Mouse (Mus musculus): Measurements from ENCODE around the gene Lrguk. TPM values are rescaled to one million over a fixed set of nuclear protein-coding genes. Genes with fewer than 3 reads are reported as not detected.

Gene Lrguk
- polyA plus RNA-seq, 1 experiment from 2014 or later: 2.0 TPM

- WGBS: 68% methylated on average over 11 of the region's 11 CpGs
- Histone ChIP-seq H3K9me3 (ENCODE audit: control insufficient read depth, low read length) (no peaks in the 10 kb centered on the region), H3K36me3 (ENCODE audit: control insufficient read depth, insufficient read depth, low read length) (no peaks in the 10 kb centered on the region), H3K4me2 (replicated peaks; ENCODE audit: low read depth, low read length) (no peak overlapping the region), H3K9ac (ENCODE audit: low read depth, low read length) (no peak overlapping the region), H3K4me1 (ENCODE audit: control insufficient read depth, insufficient read depth, low read length) (no peaks in the 10 kb centered on the region), H3K27ac (ENCODE audit: low read depth, low read length) (no peak overlapping the region), H3K27me3 (ENCODE audit: control insufficient read depth, insufficient read depth, low read length) (no peaks in the 10 kb centered on the region), H3K4me3 (ENCODE audit: low read length) (no peak overlapping the region)
- ATAC-seq (ENCODE audit: low FRiP score, low TSS enrichment): no peak
Measured at GRCm38 (mm10) chr6:34046551-34047186, 17.4 kb downstream of the Lrguk start.

DNA sequence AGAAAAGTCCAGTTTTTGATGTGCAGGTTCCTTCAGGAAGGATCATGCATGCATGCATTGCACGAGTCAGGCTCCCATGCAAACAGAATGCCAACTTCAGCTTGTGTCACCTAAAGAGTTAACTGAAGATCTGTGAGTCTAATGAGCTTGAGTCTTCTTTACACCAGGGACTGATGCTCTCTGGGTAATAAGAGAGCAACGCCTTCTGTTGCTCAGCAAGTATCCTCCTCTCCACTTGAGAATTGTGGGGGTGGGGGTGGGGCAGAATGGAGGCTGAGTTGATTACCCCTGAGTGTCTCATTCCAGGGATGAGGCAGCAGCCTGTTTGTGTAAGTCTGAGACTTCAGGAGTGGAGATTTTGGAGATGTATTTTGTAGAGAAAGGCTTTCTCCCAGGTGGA, 20.2 kb downstream of the Lrguk start:
- no peak overlapping the region for H3K27ac ChIP-seq (ENCODE audit: low read depth, low read length)
- no peak for ATAC-seq (ENCODE audit: low FRiP score, low TSS enrichment)
- H3K4me3 ChIP-seq (ENCODE audit: low read length): no peak overlapping the region
- no peaks in the 10 kb centered on the region for H3K27me3 ChIP-seq (ENCODE audit: control insufficient read depth, insufficient read depth, low read length)
- WGBS: 68% methylated on average over 2 of the region's 2 CpGs
- no peak overlapping the region for H3K4me2 ChIP-seq (replicated peaks; ENCODE audit: low read depth, low read length)
- no peaks in the 10 kb centered on the region for H3K36me3 ChIP-seq (ENCODE audit: control insufficient read depth, insufficient read depth, low read length)
- H3K4me1 ChIP-seq (ENCODE audit: control insufficient read depth, insufficient read depth, low read length): no peaks in the 10 kb centered on the region
- no peak overlapping the region for H3K9ac ChIP-seq (ENCODE audit: low read depth, low read length)
- H3K9me3 ChIP-seq (ENCODE audit: control insufficient read depth, low read length): no peaks in the 10 kb centered on the region

- Histone ChIP-seq H3K27me3 (ENCODE audit: control insufficient read depth, insufficient read depth, low read length) (no peaks in the 10 kb centered on the region), H3K27ac (ENCODE audit: low read depth, low read length) (no peak overlapping the region), H3K36me3 (ENCODE audit: control insufficient read depth, insufficient read depth, low read length) (no peaks in the 10 kb centered on the region), H3K9me3 (ENCODE audit: control insufficient read depth, low read length) (no peaks in the 10 kb centered on the region), H3K4me1 (ENCODE audit: control insufficient read depth, insufficient read depth, low read length) (no peaks in the 10 kb centered on the region), H3K4me3 (ENCODE audit: low read length) (no peak overlapping the region), H3K4me2 (replicated peaks; ENCODE audit: low read depth, low read length) (no peak overlapping the region), H3K9ac (ENCODE audit: low read depth, low read length) (no peak overlapping the region)
- ATAC-seq (ENCODE audit: low FRiP score, low TSS enrichment): no peak
- 88% methylated on average over 6 of the region's 6 CpGs for WGBS
Measured at GRCm38 (mm10) chr6:34059741-34060140, 30.5 kb downstream of the Lrguk start.

- no peak overlapping the region for H3K27ac ChIP-seq (ENCODE audit: low read depth, low read length)
- no peaks in the 10 kb centered on the region for H3K9me3 ChIP-seq (ENCODE audit: control insufficient read depth, low read length)
- 90% methylated on average over 7 of the region's 7 CpGs for WGBS
- H3K4me3 ChIP-seq (ENCODE audit: low read length): no peak overlapping the region
- no peaks in the 10 kb centered on the region for H3K4me1 ChIP-seq (ENCODE audit: control insufficient read depth, insufficient read depth, low read length)
- H3K4me2 ChIP-seq (replicated peaks; ENCODE audit: low read depth, low read length): no peak overlapping the region
- H3K36me3 ChIP-seq (ENCODE audit: control insufficient read depth, insufficient read depth, low read length): no peaks in the 10 kb centered on the region
- no peak overlapping the region for H3K9ac ChIP-seq (ENCODE audit: low read depth, low read length)
- no peaks in the 10 kb centered on the region for H3K27me3 ChIP-seq (ENCODE audit: control insufficient read depth, insufficient read depth, low read length)
- ATAC-seq (ENCODE audit: low FRiP score, low TSS enrichment): no peak
Measured at GRCm38 (mm10) chr6:34066790-34067189, 37.5 kb downstream of the Lrguk start.

GRCm38 (mm10) chr6:34067271-34067670, 38.0 kb downstream of the Lrguk start:
- H3K9ac ChIP-seq (ENCODE audit: low read depth, low read length): no peak overlapping the region
- H3K9me3 ChIP-seq (ENCODE audit: control insufficient read depth, low read length): no peaks in the 10 kb centered on the region
- H3K27ac ChIP-seq (ENCODE audit: low read depth, low read length): no peak overlapping the region

DNA sequence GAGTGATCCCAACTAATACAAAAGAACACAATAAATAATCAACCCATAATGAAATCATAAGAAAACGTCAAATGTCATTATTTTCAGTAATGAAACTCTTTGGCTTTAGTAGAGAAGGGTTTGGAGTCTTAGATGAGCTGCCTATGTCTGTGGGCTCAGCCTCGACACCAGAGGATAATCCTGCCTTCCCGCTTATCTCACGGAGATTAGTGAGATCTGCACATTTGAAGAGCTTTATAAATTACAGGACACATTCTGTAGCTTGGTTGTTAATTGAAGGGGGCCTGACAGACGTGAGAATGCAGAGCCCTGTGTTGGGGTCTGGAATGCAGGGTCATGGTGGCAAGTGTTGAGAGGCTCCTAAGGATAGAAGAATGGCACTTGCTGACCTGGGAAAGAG, 42.7 kb downstream of the Lrguk start:
- no peak overlapping the region for H3K27ac ChIP-seq (ENCODE audit: low read depth, low read length)
- no peaks in the 10 kb centered on the region for H3K9me3 ChIP-seq (ENCODE audit: control insufficient read depth, low read length)
- H3K9ac ChIP-seq (ENCODE audit: low read depth, low read length): no peak overlapping the region
- H3K4me3 ChIP-seq (ENCODE audit: low read length): no peak overlapping the region
- no peaks in the 10 kb centered on the region for H3K4me1 ChIP-seq (ENCODE audit: control insufficient read depth, insufficient read depth, low read length)
- no peak overlapping the region for H3K4me2 ChIP-seq (replicated peaks; ENCODE audit: low read depth, low read length)
- 68% methylated on average over 5 of the region's 5 CpGs for WGBS
- ATAC-seq (ENCODE audit: low FRiP score, low TSS enrichment): no peak
- no peaks in the 10 kb centered on the region for H3K36me3 ChIP-seq (ENCODE audit: control insufficient read depth, insufficient read depth, low read length)
- H3K27me3 ChIP-seq (ENCODE audit: control insufficient read depth, insufficient read depth, low read length): no peaks in the 10 kb centered on the region

More at GRCm38 (mm10) chr6:34067271-34067670, 38.0 kb downstream of the Lrguk start:
- Histone ChIP-seq H3K4me3 (ENCODE audit: low read length) (no peak overlapping the region), H3K36me3 (ENCODE audit: control insufficient read depth, insufficient read depth, low read length) (no peaks in the 10 kb centered on the region), H3K27me3 (ENCODE audit: control insufficient read depth, insufficient read depth, low read length) (no peaks in the 10 kb centered on the region), H3K4me2 (replicated peaks; ENCODE audit: low read depth, low read length) (no peak overlapping the region), H3K4me1 (ENCODE audit: control insufficient read depth, insufficient read depth, low read length) (no peaks in the 10 kb centered on the region)
- ATAC-seq (ENCODE audit: low FRiP score, low TSS enrichment): no peak
- WGBS: 94% methylated on average over 8 of the region's 8 CpGs

DNA sequence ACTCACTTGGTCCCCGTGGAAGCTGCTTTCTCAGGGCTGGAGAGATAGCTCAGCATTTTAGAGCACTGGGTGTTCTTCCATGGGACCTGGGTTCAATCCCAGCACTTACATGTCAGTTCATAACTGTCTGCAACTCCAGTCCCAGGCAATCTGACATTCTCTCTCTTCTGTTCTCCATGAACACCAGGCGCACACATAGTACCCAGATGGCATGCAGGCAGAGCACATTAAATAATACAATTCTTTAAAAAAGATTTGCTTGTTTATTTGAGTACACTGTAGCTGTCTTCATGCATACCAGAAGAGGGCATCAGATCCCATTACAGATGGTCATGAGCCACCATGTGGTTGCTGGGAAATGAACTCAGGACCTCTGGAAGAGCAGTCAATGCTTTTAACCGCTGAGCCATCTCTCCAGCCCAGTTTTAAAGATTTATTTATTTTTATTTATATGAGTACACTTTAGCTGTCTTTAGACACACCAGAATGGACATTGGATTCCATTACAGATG, 44.7 kb downstream of the Lrguk start:
- Histone ChIP-seq H3K27ac (ENCODE audit: low read depth, low read length) (no peak overlapping the region), H3K4me3 (ENCODE audit: low read length) (no peak overlapping the region), H3K27me3 (ENCODE audit: control insufficient read depth, insufficient read depth, low read length) (no peaks in the 10 kb centered on the region), H3K9me3 (ENCODE audit: control insufficient read depth, low read length) (no peaks in the 10 kb centered on the region), H3K36me3 (ENCODE audit: control insufficient read depth, insufficient read depth, low read length) (no peaks in the 10 kb centered on the region), H3K9ac (ENCODE audit: low read depth, low read length) (no peak overlapping the region), H3K4me2 (replicated peaks; ENCODE audit: low read depth, low read length) (no peak overlapping the region), H3K4me1 (ENCODE audit: control insufficient read depth, insufficient read depth, low read length) (no peaks in the 10 kb centered on the region)
- WGBS: 86% methylated on average over 3 of the region's 3 CpGs
- no peak for ATAC-seq (ENCODE audit: low FRiP score, low TSS enrichment)

DNA sequence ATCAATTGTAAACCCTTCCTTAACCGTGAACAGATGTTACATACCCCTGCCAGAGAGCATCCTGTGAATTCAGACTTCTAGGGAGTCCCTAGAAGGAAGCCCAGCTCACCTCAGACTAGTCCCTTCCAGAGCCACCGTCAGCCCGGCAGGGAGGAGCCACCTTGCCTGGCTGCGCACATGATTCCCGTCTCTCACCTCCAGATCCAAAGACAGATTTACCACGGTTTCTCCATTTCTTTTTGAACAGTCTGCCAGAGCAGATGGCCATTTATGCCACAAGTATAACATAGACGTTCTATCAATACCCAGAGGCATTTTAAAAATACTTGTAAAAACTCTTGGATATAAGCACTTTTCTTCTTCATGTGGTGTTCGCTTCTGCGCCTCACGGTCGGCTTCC, 46.3 kb downstream of the Lrguk start:
- Histone ChIP-seq H3K27ac (ENCODE audit: low read depth, low read length) (no peak overlapping the region), H3K4me2 (replicated peaks; ENCODE audit: low read depth, low read length) (no peak overlapping the region), H3K4me3 (ENCODE audit: low read length) (no peak overlapping the region), H3K27me3 (ENCODE audit: control insufficient read depth, insufficient read depth, low read length) (no peaks in the 10 kb centered on the region), H3K36me3 (ENCODE audit: control insufficient read depth, insufficient read depth, low read length) (no peaks in the 10 kb centered on the region), H3K4me1 (ENCODE audit: control insufficient read depth, insufficient read depth, low read length) (no peaks in the 10 kb centered on the region), H3K9ac (ENCODE audit: low read depth, low read length) (no peak overlapping the region), H3K9me3 (ENCODE audit: control insufficient read depth, low read length) (no peaks in the 10 kb centered on the region)
- 84% methylated on average over 11 of the region's 11 CpGs for WGBS
- ATAC-seq (ENCODE audit: low FRiP score, low TSS enrichment): no peak

DNA sequence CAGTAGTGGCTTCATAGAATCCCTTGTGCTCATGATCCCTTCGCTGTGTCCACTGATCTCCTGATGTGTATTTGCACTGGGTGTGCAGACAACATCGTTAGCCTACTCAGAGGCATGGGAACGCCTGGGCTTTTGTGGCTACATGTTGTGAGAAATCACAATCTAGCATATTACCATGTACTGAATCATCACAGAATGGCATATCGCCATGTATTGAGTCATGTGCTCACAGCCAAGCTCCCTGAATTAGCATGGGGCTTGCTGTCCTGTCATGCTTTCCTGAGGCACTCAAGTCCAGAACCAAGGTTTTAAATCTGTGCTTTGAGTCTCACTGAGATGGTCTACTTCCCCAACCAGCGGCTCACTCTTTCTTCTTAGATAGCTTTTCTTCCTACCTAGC, 54.2 kb downstream of the Lrguk start:
- Histone ChIP-seq H3K4me1 (ENCODE audit: control insufficient read depth, insufficient read depth, low read length) (no peaks in the 10 kb centered on the region), H3K27me3 (ENCODE audit: control insufficient read depth, insufficient read depth, low read length) (no peaks in the 10 kb centered on the region), H3K4me3 (ENCODE audit: low read length) (no peak overlapping the region), H3K36me3 (ENCODE audit: control insufficient read depth, insufficient read depth, low read length) (no peaks in the 10 kb centered on the region), H3K9ac (ENCODE audit: low read depth, low read length) (no peak overlapping the region), H3K4me2 (replicated peaks; ENCODE audit: low read depth, low read length) (no peak overlapping the region), H3K27ac (ENCODE audit: low read depth, low read length) (no peak overlapping the region), H3K9me3 (ENCODE audit: control insufficient read depth, low read length) (no peaks in the 10 kb centered on the region)
- WGBS: 92% methylated on average over 5 of the region's 5 CpGs
- ATAC-seq (ENCODE audit: low FRiP score, low TSS enrichment): no peak

Data from kidney, embryonic 14.5 days (tissue).